Mouse (Mus musculus) heart, adult 11 months (tissue): ENCODE data around the gene Pum1.

ENCODE experiments used
- DNase-seq: peaks from one replicate; pipeline ENCODE4 v3.0.0; 2022

Gene Pum1

DNA sequence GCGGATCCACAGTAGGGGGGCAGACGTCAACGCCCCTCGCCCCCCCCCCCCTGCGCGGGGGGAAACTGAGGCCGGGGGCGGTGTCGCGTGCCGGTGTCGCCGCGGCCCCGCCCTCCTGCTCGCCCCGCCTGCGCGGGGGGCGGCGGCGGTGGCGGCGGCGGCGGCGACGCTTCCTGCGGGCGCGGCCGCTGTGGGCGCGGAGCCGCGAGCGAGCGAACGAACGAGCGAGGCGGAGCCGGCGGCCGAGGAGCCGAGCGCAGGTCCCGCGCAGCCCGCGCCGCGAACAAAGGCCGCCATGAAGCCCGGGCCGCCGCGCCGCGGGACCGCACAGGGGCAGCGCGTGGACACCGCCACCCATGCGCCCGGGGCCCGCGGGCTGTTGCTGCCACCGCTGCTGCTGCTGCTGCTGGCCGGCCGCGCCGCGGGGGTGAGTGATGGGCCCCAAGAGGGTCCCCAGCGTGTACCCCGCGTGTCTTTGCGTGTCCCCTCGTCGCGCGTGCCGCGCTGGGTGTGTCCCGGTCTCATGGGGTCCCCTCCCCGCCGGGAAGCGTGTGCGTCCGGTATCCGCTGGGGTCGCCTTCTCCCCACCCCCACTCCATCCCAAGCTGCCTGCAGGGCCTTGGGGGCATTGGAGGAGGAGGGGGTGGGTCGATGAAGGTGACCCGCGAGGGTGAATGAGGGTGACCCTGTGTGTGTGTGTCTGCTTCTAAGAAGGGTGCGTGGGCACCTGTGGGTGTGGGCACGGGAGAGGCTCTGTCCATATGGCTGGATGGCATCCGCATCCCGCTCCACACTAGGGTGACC lies 129.5 kb downstream of the Pum1 start, which contains the start of gene Sdc3:
TSS of gene Sdc3 (plus strand) at position 162 of the 804 bp plus-strand sequence.
- peak; percentile 97 for DNase-seq

- DNase-seq, result peak; percentile 93
These were observed 130.0 kb downstream of the Pum1 start for GRCm38 (mm10) chr4:130793180-130793501.

GRCm38 (mm10) chr4:130794771-130795170 lies 131.7 kb downstream of the Pum1 start:
- no peak for DNase-seq

- DNase-seq, result no peak
These were observed 132.8 kb downstream of the Pum1 start for GRCm38 (mm10) chr4:130795970-130796369.

GRCm38 (mm10) chr4:130797201-130798051 lies 134.3 kb downstream of the Pum1 start:
- peak; percentile 98 for DNase-seq

DNA sequence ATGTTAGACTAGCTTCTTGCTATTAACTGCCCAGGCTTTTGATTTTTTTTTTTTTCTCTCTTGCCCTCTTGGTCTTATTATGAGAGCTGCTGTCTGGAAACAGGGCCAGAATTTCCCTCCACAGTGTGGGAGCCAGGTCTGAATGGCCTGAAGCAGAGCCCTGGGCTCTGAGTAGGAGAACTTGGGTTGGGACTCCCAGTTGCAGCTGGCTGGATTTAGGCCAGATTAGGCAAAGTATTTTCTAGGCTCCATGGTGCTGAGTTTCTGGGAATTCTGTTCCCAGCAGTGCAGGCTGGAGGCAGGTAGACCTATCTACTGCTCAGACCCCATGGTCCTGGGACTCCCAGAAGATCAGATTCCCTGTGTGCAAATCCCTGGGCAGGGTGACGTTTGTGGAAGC lies 135.3 kb downstream of the Pum1 start:
- peak; percentile 96 for DNase-seq

DNA sequence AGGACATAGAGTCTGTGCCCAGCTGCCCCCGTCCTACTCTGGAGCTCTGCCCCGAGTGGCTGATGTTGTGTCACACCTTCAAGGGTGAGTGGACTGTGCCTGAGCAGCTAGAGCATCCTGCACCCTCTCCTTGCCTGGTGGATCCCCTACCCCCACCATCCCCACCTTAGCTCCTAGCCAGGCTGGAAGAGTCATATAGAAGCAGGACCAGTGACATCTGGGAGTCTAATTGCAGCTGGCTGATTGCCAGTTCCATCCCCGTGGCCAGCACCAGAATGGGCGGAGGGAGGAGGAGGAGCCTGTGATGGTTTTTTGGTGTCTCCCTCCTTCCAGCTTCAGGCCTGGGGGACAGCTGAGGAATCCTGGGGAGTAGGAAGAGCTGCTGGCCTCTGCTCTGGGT lies 136.0 kb downstream of the Pum1 start:
- peak; percentile 97 for DNase-seq

- DNase-seq, result no peak
These were observed 136.5 kb downstream of the Pum1 start for GRCm38 (mm10) chr4:130799582-130799981.

- peak; percentile 97 for DNase-seq
These were observed 137.0 kb downstream of the Pum1 start for GRCm38 (mm10) chr4:130800147-130800546.

DNA sequence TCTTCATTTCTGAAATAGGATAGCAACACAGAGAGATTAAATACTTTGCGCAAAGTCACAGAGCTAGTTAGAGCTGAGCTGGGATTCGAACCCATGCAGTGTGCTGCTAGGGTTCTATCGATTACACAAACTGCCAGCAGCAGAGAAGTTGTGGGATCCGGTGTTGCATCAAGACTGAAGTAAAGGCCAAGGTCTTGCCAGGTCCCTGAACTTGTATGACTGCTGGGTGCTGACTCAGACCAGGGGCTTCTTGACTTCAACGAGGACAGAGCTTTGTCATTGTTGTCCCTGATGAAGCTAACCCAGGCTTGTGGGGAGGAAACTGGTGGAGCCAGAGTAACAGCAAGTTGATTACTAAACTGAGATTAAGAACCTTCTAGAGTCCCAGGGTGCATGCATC lies 138.1 kb downstream of the Pum1 start:
- DNase-seq, result no peak

- peak; percentile 98 for DNase-seq
These were observed 138.7 kb downstream of the Pum1 start for GRCm38 (mm10) chr4:130801624-130802329.

DNA sequence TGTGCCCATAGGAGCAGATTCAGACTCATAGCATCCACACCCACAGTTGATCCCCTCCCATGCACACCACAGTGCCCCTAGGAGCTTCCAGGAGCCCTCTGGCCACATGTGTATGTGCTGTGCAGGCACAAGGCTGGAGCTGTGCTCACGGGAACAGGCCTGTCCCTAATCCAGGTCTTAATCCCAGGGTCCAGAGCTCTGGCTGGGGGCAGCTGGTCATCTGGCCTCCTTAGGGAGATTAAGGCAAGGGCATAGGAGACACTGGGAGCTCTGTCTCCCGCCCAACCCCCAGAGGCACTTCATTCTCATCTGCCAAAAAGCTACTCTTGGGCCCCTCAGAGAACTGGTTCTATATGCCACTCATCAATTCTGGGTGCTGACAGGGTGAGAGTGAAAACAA lies 140.5 kb downstream of the Pum1 start:
- DNase-seq, result no peak

DNA sequence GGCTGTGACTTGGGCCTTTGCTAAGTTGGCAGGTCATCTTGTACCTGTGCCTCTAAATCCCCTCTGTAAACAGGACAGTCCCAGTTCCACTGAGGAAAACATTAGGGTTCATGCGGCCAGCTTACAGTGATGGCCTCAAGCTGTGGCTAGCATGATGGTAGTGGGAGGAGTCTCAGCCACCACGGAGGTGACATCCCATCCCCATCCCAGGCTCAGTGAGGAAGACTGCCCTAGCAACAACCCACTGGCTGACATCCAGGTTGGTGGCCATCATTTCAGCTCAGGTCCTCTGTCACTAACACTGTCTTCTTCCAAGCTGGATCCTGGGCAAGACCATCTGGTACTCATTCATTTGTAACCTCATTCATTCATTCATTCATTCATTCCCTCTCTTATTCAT lies 141.2 kb downstream of the Pum1 start:
- peak; percentile 94 for DNase-seq

DNA sequence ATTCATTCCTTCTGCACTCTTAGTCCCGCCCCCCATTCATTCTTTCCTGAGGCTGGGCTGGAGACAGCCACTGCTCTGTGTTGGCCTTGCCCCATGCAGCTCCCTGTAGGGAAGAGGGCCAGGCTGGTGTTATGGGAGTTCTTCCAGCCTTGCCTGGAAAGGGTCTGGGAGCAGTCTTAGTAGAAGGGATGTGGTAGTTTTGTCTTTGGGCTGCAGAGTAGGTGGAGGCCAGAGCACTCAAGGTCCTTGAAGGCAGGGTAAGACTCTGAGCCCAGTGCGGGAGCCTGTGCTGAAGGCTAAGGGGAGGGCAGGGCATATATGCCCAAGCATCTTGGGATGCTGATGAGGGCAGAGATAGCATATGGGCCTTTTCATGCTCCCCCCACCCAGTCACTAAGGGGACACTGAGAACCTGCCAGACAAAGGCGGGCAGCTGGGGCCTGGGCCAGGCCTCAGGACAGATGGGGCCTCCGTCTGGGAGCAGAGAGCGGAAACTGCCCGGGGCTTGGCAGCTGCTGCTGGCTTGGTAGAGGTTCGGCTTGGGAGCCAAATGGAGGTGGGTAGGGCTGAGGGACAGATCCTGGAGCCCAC lies 141.7 kb downstream of the Pum1 start:
- DNase-seq, result peak; percentile 97

- DNase-seq, result no peak
These were observed 142.6 kb downstream of the Pum1 start for GRCm38 (mm10) chr4:130805746-130806145.

- DNase-seq, result no peak
These were observed 143.6 kb downstream of the Pum1 start for GRCm38 (mm10) chr4:130806746-130807145.

- no peak for DNase-seq
These were observed 146.7 kb downstream of the Pum1 start for GRCm38 (mm10) chr4:130809784-130810183.

- DNase-seq, result no peak
These were observed 147.7 kb downstream of the Pum1 start for GRCm38 (mm10) chr4:130810845-130811244.

DNA sequence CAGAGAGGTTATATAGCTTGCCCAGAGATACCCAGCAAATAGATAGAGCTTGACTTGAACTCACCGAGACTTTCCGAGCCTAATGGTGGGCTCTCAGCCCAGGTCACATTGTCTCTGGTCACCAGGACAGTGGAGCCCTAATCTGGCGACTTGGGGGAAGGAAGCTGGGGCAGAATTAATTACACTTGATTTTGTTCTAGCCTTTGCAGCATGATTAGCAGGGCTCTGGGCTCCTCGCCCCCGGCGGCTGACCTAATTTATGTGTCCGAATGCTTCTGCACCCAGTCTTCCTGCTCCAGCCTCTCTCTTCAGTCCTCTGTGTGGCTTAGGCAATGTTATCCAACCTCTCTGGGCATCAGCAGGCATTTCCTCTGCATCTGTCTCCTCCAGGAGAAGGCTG lies 148.3 kb downstream of the Pum1 start:
- no peak for DNase-seq

DNA sequence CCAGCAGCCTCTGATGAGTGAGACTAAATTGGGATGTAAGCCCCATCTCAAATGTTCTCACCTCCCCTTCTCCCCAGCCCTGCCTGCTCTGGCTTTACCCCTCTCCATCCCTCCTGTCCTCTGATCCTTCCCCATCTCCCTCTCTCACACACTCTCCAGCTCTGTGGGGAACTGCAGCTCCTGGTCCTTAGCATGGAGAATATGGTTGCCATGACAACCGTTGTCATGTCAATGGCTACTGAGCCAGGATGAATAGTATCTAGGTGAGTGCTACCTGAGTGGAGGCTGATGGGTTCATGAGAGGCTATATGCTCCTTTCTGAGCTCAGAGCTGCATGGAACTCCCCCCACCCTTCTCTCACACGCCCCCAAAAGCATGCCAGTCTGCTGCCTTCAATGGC lies 150.8 kb downstream of the Pum1 start:
- DNase-seq, result no peak

- no peak for DNase-seq
These were observed 151.7 kb downstream of the Pum1 start for GRCm38 (mm10) chr4:130814742-130815330.

DNA sequence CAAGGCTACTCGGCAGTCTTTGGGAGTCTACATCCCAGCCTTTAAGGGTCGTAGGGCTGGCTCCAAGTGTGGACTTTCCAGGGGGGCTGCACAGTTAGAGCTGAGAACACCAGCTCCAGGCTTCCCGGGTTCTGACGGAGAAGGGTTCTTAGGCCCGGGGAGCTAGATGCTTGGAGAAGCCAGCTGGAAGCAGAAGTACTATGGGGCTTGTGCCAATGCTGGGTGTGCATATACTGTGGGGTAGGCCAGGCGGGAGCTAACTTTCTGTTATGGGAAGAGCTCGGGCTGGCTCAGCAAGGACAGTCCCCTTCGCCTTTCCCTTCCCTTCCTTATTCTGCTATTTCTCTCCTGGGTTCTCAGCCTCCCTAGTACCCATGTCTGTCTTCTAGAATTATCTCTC lies 152.7 kb downstream of the Pum1 start:
- peak; percentile 95 for DNase-seq

DNA sequence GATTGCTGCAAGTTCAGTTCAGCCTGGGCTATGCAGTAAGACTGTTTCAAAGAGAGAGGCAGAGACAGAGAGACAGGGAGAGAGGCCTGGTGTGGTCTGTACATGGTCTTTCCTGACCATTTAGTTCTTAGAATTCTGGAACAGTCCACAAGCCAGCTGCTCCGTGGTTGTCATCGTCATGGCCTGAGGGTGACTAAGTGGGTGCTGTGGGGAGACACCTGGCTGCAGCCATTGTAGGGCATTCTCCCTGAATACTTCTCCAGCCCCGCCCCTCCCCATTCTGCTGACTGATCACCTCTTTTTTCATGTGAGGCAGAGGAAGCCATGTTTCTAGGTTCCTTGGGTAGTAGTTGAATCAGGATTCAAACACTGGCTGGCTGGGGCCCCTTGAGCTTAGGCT lies 156.7 kb downstream of the Pum1 start:
- DNase-seq, result no peak
